Mouse (Mus musculus): ENCODE measurements around the gene Zfp217. TPM values are rescaled to one million over a fixed set of nuclear protein-coding genes. Genes with fewer than 3 reads are reported as not detected.
A peak's percentile ranks its signal among the peaks of the same experiment; 100 is the strongest.

Gene Zfp217
- polyA plus RNA-seq, 1 experiment from 2014 or later, result 4.9 TPM

GRCm38 (mm10) chr2:170101932-170102331 is 46.0 kb downstream of the Zfp217 start:
- no peak overlapping the region for H3K4me3 ChIP-seq (ENCODE audit: low read depth, low read length)
- H3K27me3 ChIP-seq (ENCODE audit: insufficient read depth, low read length), result no peaks in the 10 kb centered on the region
- WGBS, result 65% methylated on average over 7 of the region's 7 CpGs
- no peak overlapping the region for H3K9ac ChIP-seq
- no peak overlapping the region for H3K27ac ChIP-seq (ENCODE audit: low read depth)
- no peak overlapping the region for H3K4me2 ChIP-seq
- H3K36me3 ChIP-seq (ENCODE audit: insufficient read depth), result peaks cover 7% of the 10 kb centered on the region; the same call in 1 of the 2 replicates
- ATAC-seq (ENCODE audit: insufficient read depth) (no peak), DNase-seq (peak; percentile 31)
- H3K9me3 ChIP-seq (ENCODE audit: low read depth, low read length), result no peaks in the 10 kb centered on the region
- TF ChIP-seq CTCF (IDR thresholded peaks at IDR 0.05; ENCODE audit: low read depth), result 0 out of 2 replicates have a peak, but pooled peaks have one; percentile 4
- H3K4me1 ChIP-seq (ENCODE audit: insufficient read depth), result no peaks in the 10 kb centered on the region

- DNase-seq, result peak; percentile 98
- Histone ChIP-seq H3K9ac (no peak overlapping the region), H3K4me1 (ENCODE audit: insufficient read depth) (no peaks in the 10 kb centered on the region), H3K36me3 (ENCODE audit: insufficient read depth) (peaks cover 1% of the 10 kb centered on the region; the same call in 1 of the 2 replicates), H3K9me3 (ENCODE audit: low read depth, low read length) (no peaks in the 10 kb centered on the region), H3K4me3 (ENCODE audit: low read depth, low read length) (no peak overlapping the region), H3K27ac (ENCODE audit: low read depth) (no peak overlapping the region), H3K27me3 (ENCODE audit: insufficient read depth, low read length) (no peaks in the 10 kb centered on the region), H3K4me2 (0 out of 2 replicates have a peak overlapping the region, but pooled peaks have one; percentile 31)
- WGBS, result 3% methylated on average over 12 of the region's 12 CpGs
- ATAC-seq (ENCODE audit: insufficient read depth), result peak; percentile 23; the same call in 1 of the 2 replicates
- TF ChIP-seq CTCF (IDR thresholded peaks at IDR 0.05; ENCODE audit: low read depth), result peak; percentile 99
Measured at GRCm38 (mm10) chr2:170101132-170101531, 46.8 kb downstream of the Zfp217 start.

GRCm38 (mm10) chr2:170094871-170095270 is 53.0 kb downstream of the Zfp217 start:
- no peak for ATAC-seq (ENCODE audit: insufficient read depth)
- H3K27ac ChIP-seq (ENCODE audit: low read depth), result no peak overlapping the region
- H3K27me3 ChIP-seq (ENCODE audit: insufficient read depth, low read length), result no peaks in the 10 kb centered on the region
- no peaks in the 10 kb centered on the region for H3K4me1 ChIP-seq (ENCODE audit: insufficient read depth)
- no peaks in the 10 kb centered on the region for H3K9me3 ChIP-seq (ENCODE audit: low read depth, low read length)
- no peak overlapping the region for H3K4me3 ChIP-seq (ENCODE audit: low read depth, low read length)
- DNase-seq, result no peak
- no peak for TF ChIP-seq CTCF (IDR thresholded peaks at IDR 0.05; ENCODE audit: low read depth)
- H3K4me2 ChIP-seq, result no peak overlapping the region
- H3K9ac ChIP-seq, result no peak overlapping the region
- WGBS, result 91% methylated on average over 9 of the region's 9 CpGs
- H3K36me3 ChIP-seq (ENCODE audit: insufficient read depth), result no peaks in the 10 kb centered on the region

GRCm38 (mm10) chr2:170094220-170094619 is 53.7 kb downstream of the Zfp217 start:
- no peak overlapping the region for H3K4me2 ChIP-seq
- DNase-seq, result no peak
- no peak overlapping the region for H3K27ac ChIP-seq (ENCODE audit: low read depth)
- WGBS, result 90% methylated on average over 17 of the region's 17 CpGs
- no peaks in the 10 kb centered on the region for H3K36me3 ChIP-seq (ENCODE audit: insufficient read depth)
- no peak overlapping the region for H3K4me3 ChIP-seq (ENCODE audit: low read depth, low read length)
- H3K9me3 ChIP-seq (ENCODE audit: low read depth, low read length), result no peaks in the 10 kb centered on the region
- no peaks in the 10 kb centered on the region for H3K4me1 ChIP-seq (ENCODE audit: insufficient read depth)
- no peaks in the 10 kb centered on the region for H3K27me3 ChIP-seq (ENCODE audit: insufficient read depth, low read length)
- ATAC-seq (ENCODE audit: insufficient read depth), result no peak
- no peak for TF ChIP-seq CTCF (IDR thresholded peaks at IDR 0.05; ENCODE audit: low read depth)
- H3K9ac ChIP-seq, result no peak overlapping the region

GRCm38 (mm10) chr2:170091563-170092443 is 56.1 kb downstream of the Zfp217 start:
- DNase-seq (no peak), ATAC-seq (ENCODE audit: insufficient read depth) (no peak)
- TF ChIP-seq CTCF (IDR thresholded peaks at IDR 0.05; ENCODE audit: low read depth), result no peak
- Histone ChIP-seq H3K4me2 (no peak overlapping the region), H3K36me3 (ENCODE audit: insufficient read depth) (no peaks in the 10 kb centered on the region), H3K9ac (no peak overlapping the region), H3K4me3 (ENCODE audit: low read depth, low read length) (no peak overlapping the region), H3K9me3 (ENCODE audit: low read depth, low read length) (no peaks in the 10 kb centered on the region), H3K27me3 (ENCODE audit: insufficient read depth, low read length) (no peaks in the 10 kb centered on the region), H3K4me1 (ENCODE audit: insufficient read depth) (no peaks in the 10 kb centered on the region), H3K27ac (ENCODE audit: low read depth) (no peak overlapping the region)
- WGBS, result 63% methylated on average over 10 of the region's 10 CpGs

- Histone ChIP-seq H3K4me1 (ENCODE audit: insufficient read depth) (peaks cover 9% of the 10 kb centered on the region), H3K4me2 (peak overlapping the region; percentile 24; the same call in 1 of the 2 replicates), H3K27me3 (ENCODE audit: insufficient read depth, low read length) (no peaks in the 10 kb centered on the region), H3K4me3 (ENCODE audit: low read depth, low read length) (no peak overlapping the region), H3K36me3 (ENCODE audit: insufficient read depth) (no peaks in the 10 kb centered on the region), H3K9me3 (ENCODE audit: low read depth, low read length) (no peaks in the 10 kb centered on the region), H3K27ac (ENCODE audit: low read depth) (no peak overlapping the region), H3K9ac (no peak overlapping the region)
- WGBS, result 20% methylated on average over 15 of the region's 15 CpGs
- peak; percentile 39 for DNase-seq
- ATAC-seq (ENCODE audit: insufficient read depth), result peak; percentile 62; the same call in 1 of the 2 replicates
- 0 out of 2 replicates have a peak, but pooled peaks have one; percentile 27 for TF ChIP-seq CTCF (IDR thresholded peaks at IDR 0.05; ENCODE audit: low read depth)
Measured at GRCm38 (mm10) chr2:170078442-170079017, 69.4 kb downstream of the Zfp217 start.

GRCm38 (mm10) chr2:170078041-170078440 is 69.9 kb downstream of the Zfp217 start:
- no peak for TF ChIP-seq CTCF (IDR thresholded peaks at IDR 0.05; ENCODE audit: low read depth)
- no peak overlapping the region for H3K9ac ChIP-seq
- no peak overlapping the region for H3K4me2 ChIP-seq
- no peaks in the 10 kb centered on the region for H3K36me3 ChIP-seq (ENCODE audit: insufficient read depth)
- H3K4me1 ChIP-seq (ENCODE audit: insufficient read depth), result peaks cover 9% of the 10 kb centered on the region
- ATAC-seq (ENCODE audit: insufficient read depth) (no peak), DNase-seq (peak; percentile 71)
- H3K27ac ChIP-seq (ENCODE audit: low read depth), result no peak overlapping the region
- H3K4me3 ChIP-seq (ENCODE audit: low read depth, low read length), result no peak overlapping the region
- no peaks in the 10 kb centered on the region for H3K9me3 ChIP-seq (ENCODE audit: low read depth, low read length)
- no peaks in the 10 kb centered on the region for H3K27me3 ChIP-seq (ENCODE audit: insufficient read depth, low read length)
- 52% methylated on average over 10 of the region's 10 CpGs for WGBS

Data from lung, embryonic 14.5 days (tissue).